Mouse (Mus musculus) lung, postnatal 14 days (tissue): ENCODE results near the gene Susd2.

Source experiments
- DNase-seq: peaks from one replicate; pipeline ENCODE4 v3.0.0; 2021

Gene Susd2

DNA sequence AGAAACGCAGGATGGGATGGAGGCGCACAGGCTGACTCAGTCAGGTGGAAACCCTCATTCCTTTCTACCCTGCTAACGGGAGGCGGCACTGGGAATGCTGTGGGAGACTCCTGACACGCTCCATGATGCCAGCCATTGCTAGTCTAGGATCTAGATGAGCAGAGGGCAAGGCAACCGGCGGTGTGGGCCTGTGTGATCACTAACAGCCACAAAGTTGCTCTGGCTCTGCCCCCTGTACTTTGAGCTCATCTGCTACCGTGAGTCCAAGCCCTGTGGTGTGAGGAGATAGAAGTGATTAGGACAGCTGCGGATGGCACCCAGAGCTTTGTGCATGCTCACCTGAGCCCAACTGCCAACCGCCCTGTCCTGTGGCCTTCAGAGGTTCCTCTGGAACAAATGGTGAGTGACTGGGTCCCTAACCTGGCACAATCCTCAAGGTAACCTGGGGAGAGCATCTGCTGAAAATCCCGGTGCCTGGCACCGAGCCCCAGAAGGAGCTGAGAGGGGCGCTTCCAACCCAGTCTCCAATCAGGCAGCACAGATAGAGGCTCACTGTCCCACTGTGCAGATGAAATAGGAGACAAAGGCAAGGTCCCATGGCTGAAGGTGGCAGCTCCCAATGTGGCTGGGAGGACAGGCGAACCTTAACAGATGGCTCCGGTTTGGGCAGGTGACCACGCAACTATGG lies 7.7 kb upstream of the Susd2 start:
- no peak for DNase-seq

DNA sequence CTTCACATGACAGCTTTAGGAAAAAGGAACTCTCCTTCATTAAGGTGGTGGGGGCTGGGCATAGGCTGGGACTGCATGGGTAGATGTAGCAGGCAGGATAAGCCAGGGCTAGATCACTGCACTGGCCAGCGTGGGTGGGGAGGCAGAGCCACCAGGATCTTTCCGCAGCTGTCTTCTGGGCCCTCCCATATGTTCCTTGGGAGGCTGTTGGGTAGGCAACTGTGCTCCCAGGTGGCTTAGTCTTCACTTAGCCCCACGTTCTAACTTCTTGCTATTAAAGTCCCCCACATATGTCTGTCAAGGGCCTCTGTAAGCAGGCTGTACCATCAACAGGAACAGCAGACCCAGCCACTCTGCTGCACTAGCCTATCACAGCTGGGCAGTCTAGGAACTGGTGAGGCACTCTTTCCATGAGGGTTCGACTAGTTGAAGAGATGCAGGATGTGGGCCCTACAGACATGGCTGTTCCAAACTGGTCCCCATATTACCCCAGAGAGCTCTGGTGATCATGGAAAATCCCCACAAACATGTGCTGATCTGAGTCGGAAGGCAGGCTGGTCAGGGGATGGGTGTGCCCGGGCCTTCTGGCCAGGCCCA lies 6.6 kb upstream of the Susd2 start:
- DNase-seq: no peak

DNA sequence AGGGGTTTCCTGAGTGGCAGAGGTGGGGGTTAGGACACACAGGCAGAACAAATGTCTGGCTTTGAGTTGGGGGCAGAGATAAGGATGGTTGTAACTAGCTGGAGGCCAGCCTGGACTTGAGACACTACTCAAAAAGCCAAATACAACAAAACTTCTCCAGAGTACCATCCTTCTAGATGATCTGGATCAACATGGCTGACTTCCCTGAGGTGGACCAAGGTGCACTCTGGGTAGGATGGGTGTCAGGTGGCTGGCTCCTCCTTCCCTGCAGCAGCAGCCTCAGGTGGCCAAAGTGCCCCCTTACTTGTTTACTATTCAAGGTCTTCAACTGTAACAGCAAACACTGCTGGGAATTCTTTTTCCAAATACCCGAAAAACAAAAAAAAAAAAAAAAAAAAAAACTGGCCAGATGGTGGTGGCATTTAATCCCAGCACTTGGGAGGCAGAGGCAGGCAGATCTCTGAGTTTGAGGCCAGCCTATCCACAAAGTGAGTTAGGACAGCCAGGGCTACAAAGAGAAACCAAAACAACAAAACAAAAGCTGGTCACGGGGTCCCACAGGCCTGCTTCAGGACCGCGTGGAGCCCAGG lies 5.7 kb upstream of the Susd2 start:
- DNase-seq: no peak

DNA sequence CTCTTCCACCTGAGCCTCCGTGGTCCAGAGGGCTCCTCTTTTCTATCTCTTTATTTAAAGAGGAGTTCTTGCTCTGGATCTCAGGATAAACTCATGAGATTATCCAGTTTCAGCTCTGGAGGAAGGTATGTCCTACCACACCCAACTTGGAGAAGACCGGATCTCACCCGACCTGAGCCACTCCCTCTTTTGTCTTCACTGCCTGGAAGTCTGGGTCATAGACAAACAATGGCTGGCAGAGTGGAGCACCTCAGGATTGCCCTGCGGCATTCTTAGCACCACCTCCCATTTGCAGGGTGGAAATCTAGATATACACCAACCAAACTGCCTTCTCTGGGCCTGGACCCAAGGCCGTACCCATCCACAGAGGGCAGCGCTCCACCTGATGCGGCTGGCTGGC lies 5.2 kb upstream of the Susd2 start:
- DNase-seq: no peak

DNA sequence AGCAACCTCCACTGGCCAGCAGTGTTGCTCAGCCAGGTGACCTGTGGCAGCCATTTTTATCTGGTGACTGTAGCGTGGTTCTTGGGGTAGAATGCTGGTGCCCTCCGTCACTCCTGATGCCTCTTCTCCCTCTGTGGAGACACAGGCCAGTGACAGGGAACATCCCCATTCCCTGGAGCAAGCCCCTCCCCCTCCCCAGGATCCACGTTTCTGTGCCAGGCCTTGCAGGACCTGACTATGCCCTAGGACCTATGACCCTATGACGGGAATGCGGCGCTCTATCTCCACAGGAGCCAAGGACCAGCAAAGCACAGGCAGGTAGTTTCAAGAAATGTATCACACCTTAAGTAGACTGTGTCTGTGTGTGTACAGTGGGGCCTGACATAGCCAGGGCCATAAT lies 4.3 kb upstream of the Susd2 start:
- DNase-seq: no peak

DNA sequence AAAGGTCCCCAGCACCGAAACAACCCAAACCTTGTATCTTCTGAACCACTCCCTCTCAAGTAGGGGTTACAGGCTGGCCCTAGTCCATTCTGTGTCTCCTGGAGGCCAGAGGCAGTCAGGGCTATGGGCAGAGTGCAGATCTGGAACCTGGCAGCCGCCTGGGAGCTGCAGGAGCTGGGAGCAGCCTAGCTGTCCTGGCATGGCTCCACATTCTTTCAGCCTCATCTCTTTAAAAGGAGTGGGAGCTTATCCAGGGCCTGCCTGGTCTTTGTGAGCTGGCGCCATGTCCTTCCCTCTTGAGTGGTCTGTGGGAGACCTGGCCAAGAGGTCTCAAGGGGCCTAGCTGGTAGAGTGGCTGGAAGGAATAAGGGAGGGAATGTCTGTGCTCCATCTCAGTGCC lies 3.6 kb upstream of the Susd2 start:
- DNase-seq: peak; percentile 63

DNA sequence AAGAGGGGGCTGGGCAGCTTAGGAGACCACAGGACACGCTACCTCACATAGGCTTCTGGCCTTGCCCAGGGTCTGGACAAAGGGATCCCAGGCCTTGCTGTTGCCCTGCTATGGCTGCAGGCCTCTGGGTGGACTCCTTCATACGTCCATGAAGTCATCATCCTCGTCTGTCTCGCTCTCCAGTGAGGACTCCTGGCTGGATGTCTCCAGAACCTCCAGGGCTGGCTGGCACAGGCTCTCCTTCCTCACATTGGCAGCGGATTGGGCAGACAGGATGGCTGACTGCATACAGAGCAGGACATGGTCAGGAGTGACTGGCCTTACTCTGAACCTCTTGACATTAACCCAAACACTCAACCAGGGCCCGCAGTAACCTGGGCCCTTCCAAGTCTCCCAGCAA lies 2.6 kb upstream of the Susd2 start:
- no peak for DNase-seq

DNA sequence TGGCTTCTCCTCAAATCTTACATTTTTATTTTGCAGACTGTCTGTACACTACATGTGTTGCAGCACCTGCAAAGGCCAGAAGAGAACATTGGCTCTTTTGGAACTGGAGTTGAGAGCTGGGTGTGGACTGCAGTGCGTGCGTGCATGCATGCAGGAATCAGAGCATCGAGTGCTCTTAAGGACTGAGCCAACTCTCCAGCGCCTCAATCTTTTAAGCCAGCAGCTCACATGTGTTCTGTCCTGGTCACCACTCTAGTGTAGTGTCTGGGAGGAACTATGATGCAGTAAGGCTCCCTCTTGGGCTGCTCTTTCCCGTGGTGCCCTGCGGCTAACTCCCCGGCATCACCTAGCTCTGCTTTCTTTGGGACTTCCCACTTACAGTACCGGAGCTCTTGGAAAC lies 1.8 kb upstream of the Susd2 start:
- no peak for DNase-seq

DNA sequence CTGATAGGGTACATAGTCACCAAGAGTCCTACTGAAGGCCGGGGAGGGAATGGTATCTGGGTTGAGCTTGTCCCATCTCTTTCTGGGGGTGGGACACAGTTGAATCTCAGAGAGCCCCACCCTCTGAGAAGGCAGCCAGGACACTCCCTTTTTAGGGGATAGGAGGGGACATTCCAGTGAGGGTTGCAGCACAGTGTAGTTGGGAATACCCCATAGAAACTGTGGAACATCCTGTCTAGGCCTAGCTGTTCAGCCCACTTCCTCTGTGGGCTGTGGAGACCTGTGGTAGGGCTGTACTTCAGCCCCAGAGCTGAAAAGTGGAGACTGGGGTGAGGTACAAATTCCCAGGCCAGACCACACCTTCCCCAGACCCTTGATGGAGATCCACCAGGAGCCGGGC lies 917 bp downstream of the Susd2 start:
- no peak for DNase-seq

DNA sequence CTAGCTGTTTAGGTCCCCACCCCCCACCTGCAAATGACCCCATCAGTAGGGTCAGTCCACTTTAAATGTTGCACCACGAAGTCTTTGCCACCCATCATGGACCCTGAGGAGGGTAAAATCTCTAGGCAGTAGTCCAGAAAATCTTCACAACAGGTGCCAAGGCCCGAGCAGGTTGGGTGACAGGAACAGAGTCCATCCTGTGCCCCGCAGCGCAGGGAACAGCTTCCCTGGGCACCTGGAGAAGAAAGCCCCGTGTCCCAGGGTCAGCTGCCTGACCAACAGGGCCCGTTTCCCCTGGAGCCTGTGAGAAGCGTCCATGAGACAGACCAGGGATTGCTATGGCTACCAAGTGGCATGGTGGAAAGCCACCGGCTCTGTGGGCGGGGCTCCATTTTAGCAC lies 1.4 kb downstream of the Susd2 start:
- DNase-seq: no peak

DNA sequence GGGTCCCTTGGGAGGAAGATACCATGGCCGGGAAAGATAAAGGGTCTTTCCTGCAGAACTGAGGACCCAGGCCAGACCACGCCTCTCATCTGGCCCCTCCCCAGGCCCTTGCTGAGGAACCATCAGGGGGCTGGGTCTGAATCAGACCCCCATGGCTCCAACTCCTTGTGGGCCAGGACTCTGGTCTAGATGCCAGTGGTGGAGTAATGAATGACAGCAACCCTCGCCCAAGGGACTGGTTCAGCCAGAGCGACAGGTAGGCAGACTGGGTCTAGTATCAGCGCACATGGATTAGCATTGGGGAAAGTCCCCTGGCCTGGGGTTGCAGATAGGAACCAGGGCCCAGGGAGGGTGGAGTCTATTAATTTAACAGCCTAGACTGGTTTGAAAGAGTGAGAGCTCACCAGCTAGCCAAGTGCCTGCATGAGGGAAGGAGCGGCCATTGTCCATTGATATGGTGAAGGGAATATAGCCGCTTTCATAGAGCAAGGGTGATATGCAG lies 2.0 kb downstream of the Susd2 start:
- no peak for DNase-seq

DNA sequence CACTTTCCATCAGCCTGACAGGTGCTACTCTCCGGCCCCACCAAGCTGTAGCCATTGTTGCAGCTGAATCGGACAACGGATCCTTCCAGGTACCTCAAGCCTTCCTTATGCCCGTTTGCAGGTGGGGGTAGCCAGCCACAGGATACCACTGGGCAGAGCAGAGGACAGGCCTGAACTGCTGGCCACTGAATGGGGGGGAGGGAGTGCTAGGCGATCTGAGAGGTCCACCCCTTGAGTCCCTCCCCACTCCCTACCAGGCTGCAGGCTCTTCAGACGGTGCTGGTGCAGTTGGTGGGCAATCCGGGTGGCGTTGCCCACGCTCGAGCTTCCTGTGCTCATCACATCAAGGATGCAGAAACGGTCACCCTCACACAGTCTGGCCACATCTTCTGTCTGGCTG lies 6.1 kb downstream of the Susd2 start:
- no peak for DNase-seq

DNA sequence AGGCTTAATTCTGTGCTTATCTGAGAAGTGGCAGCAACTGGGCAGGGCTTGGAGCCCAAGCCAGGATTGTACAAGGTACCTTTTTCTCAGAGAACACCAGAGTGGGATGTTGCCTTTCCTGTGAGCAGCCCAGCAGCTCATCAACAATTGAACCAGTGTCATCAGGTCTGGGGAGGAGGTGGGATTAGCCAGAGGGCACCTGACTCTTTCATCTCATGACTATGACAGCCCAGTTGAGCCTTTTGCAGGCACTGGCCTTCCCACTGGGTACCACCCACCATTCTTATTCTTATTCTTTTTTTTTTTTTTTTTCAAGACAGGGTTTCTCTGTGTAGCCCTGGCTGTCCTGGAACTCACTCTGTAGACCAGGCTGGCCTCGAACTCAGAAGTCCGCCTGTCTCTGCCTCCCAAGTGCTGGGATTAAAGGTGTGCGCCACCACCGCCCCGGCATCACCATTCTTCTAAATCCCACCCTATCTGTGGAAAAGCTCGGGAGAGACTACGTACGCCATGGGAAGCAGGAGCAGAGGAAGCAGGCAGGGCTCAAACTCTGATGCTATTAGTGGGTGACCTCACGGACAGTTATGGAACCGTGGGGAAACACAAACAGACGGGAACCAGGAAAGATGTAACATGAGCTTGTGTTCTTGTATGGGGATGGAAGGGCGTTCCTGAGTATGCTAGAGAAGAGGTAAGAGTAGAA lies 7.6 kb downstream of the Susd2 start:
- no peak for DNase-seq

DNA sequence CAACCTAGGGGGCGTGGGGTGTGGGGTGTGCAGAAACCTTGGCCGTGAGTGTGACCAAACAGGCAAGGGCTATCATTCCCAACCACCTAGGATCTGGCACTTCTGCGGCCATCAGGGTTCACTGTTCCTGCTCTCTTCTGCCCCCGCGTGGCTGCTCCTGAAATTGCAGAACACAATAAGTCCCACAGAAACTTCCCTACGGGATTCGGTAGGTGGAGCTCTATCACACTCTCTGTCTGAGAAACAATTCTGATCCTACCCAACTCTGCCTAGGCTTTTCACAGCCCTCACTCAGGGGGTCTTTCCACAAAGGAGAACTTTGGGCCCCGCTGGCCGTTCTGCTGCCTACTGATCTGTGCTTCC lies 8.1 kb downstream of the Susd2 start:
- DNase-seq: peak; percentile 93

DNA sequence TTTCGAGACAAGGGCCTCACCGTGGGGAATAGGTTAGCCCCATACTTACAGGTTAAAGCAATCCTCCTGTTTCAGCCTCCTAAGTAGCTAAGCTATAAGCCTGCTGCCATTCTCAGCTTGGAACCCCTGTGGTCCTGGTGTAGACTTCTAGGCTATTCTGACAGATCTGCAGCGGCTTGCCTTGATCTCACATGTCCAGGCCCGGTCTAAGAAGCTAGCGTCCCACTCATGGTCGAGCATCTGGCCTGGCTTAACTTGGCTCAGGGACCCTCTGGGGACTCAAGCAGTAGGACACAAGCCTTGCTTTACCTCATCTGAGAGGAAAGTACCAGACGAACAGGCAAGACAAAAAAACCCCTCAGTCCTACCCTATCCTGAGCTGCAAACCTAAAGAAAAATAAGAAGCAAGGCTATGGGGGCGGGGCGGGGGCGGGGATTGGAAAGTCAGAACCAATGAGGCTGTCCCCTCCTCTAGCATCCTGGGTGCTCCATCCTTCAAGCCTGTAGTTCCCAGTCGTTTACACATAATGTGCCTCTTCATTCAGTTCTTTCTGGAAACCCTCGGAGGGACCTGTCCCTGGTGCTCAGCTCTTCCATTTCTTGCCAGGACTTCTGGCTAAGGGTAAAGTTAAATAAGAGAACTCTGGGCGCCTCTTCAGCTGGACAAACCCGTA lies 8.7 kb downstream of the Susd2 start:
- no peak for DNase-seq

DNA sequence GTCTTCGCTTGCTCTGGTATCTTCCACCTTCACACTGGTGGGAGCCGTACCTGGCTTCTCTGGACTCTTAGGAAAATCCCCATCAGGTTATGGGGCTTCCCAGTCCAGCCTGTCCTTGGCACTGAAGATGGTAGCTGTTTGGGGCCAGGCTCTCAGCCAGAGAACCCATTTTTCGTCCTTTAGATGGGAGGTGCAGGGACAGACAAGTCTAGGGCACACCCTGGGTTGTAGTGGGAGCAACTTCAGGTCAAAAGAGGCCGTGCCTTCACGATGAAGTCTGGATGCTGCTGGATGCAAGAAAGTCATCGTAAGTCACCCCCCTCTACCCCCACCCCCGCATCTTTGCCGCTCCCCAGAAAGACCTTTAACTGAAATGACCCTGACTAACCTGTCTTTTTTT lies 9.2 kb downstream of the Susd2 start:
- DNase-seq: no peak

DNA sequence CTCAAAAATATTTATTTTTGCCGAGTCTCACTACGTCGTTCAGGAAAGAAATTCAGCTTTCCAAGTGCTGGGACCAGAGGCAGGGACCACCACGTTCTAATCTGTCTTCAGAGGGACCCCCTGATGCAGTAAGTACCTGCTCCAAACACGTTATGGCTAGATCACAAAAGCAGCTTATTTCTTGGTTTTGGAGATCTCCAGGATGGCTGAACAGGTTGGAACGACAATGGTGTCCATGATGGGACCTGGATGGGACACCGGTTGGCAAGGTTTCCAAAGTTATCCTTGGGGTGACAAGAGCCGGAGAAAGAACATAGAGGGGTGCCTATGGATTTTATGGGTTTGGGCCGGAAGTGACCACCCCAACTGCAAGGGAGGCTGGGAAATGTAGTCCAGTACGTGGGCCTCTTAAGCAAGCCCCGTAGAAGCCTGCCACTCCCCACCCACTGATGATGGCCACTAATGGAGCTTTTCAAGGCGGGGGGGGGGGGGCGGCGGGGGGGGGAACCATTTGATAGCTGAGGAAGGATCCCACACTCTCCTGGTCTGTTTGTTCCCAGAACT lies 10.2 kb downstream of the Susd2 start:
- DNase-seq: no peak

DNA sequence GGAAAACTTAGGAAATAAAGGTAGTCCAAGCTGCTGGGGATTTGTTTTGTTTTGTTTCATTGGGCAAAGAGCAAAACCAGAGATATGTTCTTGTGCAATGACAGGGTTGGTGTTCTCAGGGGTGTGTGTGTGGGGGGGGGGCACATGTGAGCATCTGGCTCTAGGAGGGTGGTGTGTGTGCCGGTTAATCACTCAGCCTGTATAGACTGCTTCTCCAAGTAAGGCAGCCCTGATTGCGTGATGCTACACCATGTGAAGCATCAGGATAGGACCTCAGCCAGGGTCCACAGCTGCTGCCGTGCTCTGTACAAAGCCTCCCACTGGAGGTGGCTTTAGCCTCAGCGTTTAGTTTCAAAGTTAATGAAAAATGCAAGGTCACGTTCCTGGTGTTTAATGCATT lies 10.8 kb downstream of the Susd2 start:
- no peak for DNase-seq

DNA sequence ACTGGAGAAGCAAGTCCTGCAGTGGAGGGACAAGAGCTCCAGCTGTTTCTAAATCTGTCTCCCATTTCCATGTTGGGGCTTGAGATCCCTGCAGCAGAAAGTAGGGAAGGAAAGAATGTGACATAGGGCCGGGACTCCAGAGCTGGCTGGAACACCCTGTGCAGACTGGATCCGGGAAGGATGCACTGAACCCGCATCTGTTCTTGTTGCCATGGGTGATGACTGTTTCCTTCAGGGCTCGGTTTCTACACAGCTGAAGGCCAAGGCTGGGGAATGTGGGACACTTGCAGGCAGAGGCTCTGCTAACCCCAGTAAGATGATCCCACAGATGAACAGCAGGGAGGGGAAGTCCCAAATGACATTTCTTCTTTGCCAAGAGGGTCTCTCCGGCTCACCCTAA lies 11.2 kb downstream of the Susd2 start:
- DNase-seq: no peak

DNA sequence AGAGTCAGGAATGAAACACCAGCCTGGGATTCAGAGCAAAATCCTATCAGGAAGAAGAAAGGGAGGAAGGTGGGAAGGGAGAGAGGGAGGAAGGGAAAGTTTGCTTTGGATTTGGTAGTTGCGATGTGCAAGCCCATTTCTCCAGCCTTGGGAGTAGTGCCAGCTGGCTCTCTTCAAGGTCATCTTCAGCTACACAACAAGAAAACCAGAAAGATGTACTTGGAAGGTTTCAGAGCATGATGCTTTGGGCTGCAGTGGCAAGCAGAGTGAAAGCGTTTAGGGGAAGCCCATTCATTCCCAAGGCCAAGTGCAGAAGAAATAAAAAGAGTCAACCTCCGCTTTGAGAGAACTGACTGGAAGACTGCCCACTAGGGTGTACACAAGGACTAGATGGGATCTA lies 16.3 kb downstream of the Susd2 start:
- no peak for DNase-seq

DNA sequence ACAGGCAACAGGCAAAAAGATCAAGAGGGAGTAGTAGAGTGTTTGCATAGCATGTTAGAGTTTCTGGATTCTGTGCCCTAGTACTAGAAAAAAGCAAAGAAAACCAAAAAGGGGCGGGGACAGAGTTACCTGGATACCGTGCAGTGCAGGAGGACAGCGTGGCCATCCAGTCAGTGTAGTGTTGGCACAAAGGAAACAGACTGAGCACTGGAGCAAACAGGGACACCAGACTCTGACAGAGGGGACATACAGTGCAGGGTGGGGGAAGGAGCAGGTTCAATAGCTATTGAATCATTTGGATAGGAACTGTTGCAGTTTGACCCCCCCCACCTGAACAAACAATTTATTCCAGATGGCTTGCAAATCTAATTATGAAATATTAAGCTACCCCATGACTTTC lies 16.8 kb downstream of the Susd2 start:
- no peak for DNase-seq

DNA sequence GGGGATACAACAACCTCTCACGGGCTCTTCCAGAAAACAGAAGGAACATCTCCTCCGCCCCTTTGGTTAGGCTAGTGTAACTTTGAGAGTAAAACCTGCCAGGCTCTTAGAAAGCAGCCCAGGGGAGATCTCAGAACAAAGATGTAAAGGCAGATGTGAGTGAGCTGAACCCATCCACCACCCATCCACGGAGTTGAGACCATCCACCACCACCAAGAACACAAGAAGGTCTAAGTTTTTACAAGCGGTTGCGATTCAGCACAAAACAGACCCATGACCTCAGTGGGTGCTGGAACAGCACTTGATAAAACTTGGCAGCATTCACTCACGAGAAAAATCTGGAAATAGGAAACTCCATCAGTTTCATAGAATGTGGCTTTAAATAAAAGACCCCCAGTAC lies 17.9 kb downstream of the Susd2 start:
- DNase-seq: no peak

DNA sequence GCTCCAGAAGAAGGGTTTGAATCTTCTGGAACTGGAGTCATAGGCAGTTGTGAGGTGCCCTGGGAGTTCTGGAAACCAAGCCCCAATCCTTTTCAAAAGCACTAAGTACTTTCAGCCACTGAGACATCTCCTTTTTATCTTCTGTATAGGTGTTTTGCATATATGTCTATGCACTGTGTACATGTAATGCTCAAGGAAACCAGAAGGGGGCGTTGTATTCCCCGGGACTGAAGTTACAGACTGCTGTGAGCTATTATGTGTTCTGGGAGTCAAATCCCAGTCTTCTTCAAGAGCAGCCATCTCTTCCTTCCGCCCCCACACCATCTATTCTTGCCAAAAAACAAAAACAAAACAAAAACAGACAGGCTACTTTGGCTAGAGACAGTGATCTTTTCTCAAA lies 23.0 kb downstream of the Susd2 start:
- DNase-seq: no peak
